Mouse (Mus musculus) monocyte, adult 5-6 weeks (primary cell): ENCODE measurements around the gene Vmn2r72. TPM values are rescaled to one million over a fixed set of nuclear protein-coding genes. Genes with fewer than 3 reads are reported as not detected.

ENCODE experiments used
- ATAC-seq: fragments of 153-309, 156-312 bp; replicated peaks from 2 replicates; pipeline ENCODE4 v1.8.0; 2017; ENCODE audit warnings: mild to moderate bottlenecking; ENCODE audit not compliant: low TSS enrichment, insufficient number of reproducible peaks, severe bottlenecking, poor library complexity, low FRiP score
- total RNA-seq: library from RNA; stranded (forward); fragments of 200-1000, 200-491, 200-594 nt; gene quantifications from 3 replicates; pipeline ENCODE4 v1.2.3, GENCODE M21; 2017

Vmn2r72 gene
- not detected in 3 replicates for total RNA-seq

DNA sequence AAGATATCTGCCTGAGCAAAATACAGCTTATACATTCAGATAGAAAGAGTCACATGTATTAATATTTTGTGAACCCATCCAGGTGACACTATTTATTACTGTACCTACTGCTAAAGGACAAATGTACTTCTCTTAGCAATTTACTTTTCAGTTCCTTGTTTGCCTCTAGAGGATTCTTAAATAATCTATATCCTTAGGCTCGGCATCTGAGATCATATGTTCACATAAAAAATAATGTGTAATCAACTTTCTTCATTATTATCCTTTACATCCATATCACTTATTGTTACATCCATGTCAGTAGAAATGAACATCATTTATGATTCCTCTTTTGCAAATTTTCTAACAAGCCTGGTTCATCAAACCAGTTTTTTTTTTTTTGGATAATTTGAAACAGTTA is at the start of gene Vmn2r72:
Gene Vmn2r72 (minus strand): TSS at position 101 of the 400 bp plus-strand sequence.
- no peak for ATAC-seq

Other genes starting within 250 kb of the Vmn2r72 start
- gene Vmn2r71, start 192.0 kb downstream of the Vmn2r72 start, total RNA-seq, result not detected in 3 replicates
- not detected in 3 replicates for gene Vmn2r70, start 185.9 kb downstream of the Vmn2r72 start, total RNA-seq
- gene Vmn2r73, start 121.2 kb upstream of the Vmn2r72 start, total RNA-seq, result not detected in 3 replicates
- not detected in 3 replicates for gene Vmn2r74, start 206.5 kb upstream of the Vmn2r72 start, total RNA-seq